Mouse (Mus musculus) heart, adult 9 months (tissue): ENCODE results near the gene St14.
"Not testable (repeated sequence)": the region's sequence is repeated elsewhere in the genome, so short reads cannot be mapped to it uniquely, and the experiment has no call there.

Source experiments
- DNase-seq, 2 experiments: peaks; one replicate each; pipeline ENCODE4 v3.0.0; 2022; ENCODE audit warnings: low spot score in 2 of 2

St14 gene

GRCm38 (mm10) chr9:31131205-31131968 is at the start of gene St14:
Gene St14 (minus strand): TSS chr9:31131853.
- no peak for DNase-seq

- DNase-seq = no peak
These were observed 46.0 kb upstream of the St14 start for GRCm38 (mm10) chr9:31177692-31178091.

GRCm38 (mm10) chr9:31176379-31177130 is 44.9 kb upstream of the St14 start:
- peak; percentile 82 to 91 for DNase-seq

GRCm38 (mm10) chr9:31175978-31176377 is 44.3 kb upstream of the St14 start:
- no peak for DNase-seq

GRCm38 (mm10) chr9:31175346-31175745 is 43.7 kb upstream of the St14 start:
- DNase-seq = no peak

GRCm38 (mm10) chr9:31168356-31169093 is 36.9 kb upstream of the St14 start:
- DNase-seq = peak in 1 of 2 experiments; percentile 28

- no peak for DNase-seq
These were observed 35.7 kb upstream of the St14 start for GRCm38 (mm10) chr9:31167305-31167704.

- DNase-seq = not testable (repeated sequence)
These were observed 33.9 kb upstream of the St14 start for GRCm38 (mm10) chr9:31165505-31165904.

GRCm38 (mm10) chr9:31163327-31163726 is 31.7 kb upstream of the St14 start:
- peak in 1 of 2 experiments; percentile 32 for DNase-seq

GRCm38 (mm10) chr9:31162911-31163310 is 31.3 kb upstream of the St14 start:
- DNase-seq = no peak

- DNase-seq = no peak
These were observed 28.3 kb upstream of the St14 start for GRCm38 (mm10) chr9:31159910-31160309.

- no peak for DNase-seq
These were observed 24.9 kb upstream of the St14 start for GRCm38 (mm10) chr9:31156594-31156993.

GRCm38 (mm10) chr9:31151050-31151449 is 19.4 kb upstream of the St14 start:
- no peak for DNase-seq

GRCm38 (mm10) chr9:31148135-31148534 is 16.5 kb upstream of the St14 start:
- DNase-seq = no peak

- DNase-seq = no peak
These were observed 13.7 kb upstream of the St14 start for GRCm38 (mm10) chr9:31145272-31145925.

GRCm38 (mm10) chr9:31142924-31143323 is 11.3 kb upstream of the St14 start:
- DNase-seq = no peak

- no peak for DNase-seq
These were observed 1.5 kb upstream of the St14 start for GRCm38 (mm10) chr9:31133131-31133530.

GRCm38 (mm10) chr9:31130357-31131204 is 1.1 kb downstream of the St14 start:
- no peak for DNase-seq

- DNase-seq = no peak
These were observed 1.7 kb downstream of the St14 start for GRCm38 (mm10) chr9:31129956-31130355.

- no peak for DNase-seq
These were observed 3.7 kb downstream of the St14 start for GRCm38 (mm10) chr9:31127876-31128465.
